Mouse (Mus musculus) kidney, adult 2 months (tissue): Measurements from ENCODE around the gene Aldh18a1.

Experiments
- CTCF ChIP-seq: fragments of 200-500 bp; conservative IDR thresholded peaks from 2 replicates; pipeline ENCODE4 v1.5.1; 2011; ENCODE audit warnings: low read depth, mild to moderate bottlenecking, control low read depth, low read length, moderate library complexity, mixed read lengths; ENCODE audit not compliant: insufficient read depth, insufficient read length
- POLR2A ChIP-seq: fragments of 200-500 bp; IDR thresholded peaks from one replicate; pipeline ENCODE4 v1.6.1; 2011; ENCODE audit warnings: low read depth, low read length, control low read depth

DNA sequence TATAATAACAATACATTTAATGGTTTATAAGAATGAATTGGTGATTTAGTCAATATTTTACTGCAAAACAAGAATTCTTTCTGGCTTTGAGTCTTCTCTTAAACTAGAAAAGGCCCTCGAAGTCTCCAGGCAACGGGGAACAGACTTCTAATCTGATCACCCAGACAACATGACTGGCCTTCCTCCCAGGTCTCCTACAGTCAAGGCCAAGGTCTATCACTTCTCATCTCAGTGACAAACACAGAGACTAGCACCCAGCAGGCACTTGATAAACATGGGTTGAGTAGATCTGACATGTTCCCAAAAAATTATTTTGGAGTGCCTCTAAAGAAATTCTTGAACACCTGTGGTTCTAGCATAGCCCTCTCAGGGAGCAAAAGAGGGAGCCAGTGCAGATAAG, 57.9 kb downstream of the Aldh18a1 start:
- TF ChIP-seq CTCF = no peak
- TF ChIP-seq POLR2A = no peak
